Mouse (Mus musculus) 3134 (cell line): Measurements from ENCODE around the gene Ptgfrn.

Experiments
- DNase-seq: peaks from one replicate; pipeline ENCODE4 v3.0.0-alpha.2; 2011; ENCODE audit warnings: low spot score; ENCODE audit not compliant: insufficient read length; ENCODE audit errors: extremely low read depth

The Ptgfrn gene

GRCm38 (mm10) chr3:101011203-101011600 lies 98.9 kb downstream of the Ptgfrn start:
- no peak for DNase-seq

- DNase-seq, result no peak
Measured at GRCm38 (mm10) chr3:101010589-101011202, 99.4 kb downstream of the Ptgfrn start.

GRCm38 (mm10) chr3:101007112-101007782 lies 102.8 kb downstream of the Ptgfrn start:
- no peak for DNase-seq

- DNase-seq, result no peak
Measured at GRCm38 (mm10) chr3:101005392-101005791, 104.7 kb downstream of the Ptgfrn start.

- DNase-seq, result no peak
Measured at GRCm38 (mm10) chr3:101003575-101004356, 106.3 kb downstream of the Ptgfrn start.

GRCm38 (mm10) chr3:100999732-101000131 lies 110.3 kb downstream of the Ptgfrn start:
- DNase-seq, result no peak

GRCm38 (mm10) chr3:100998904-100999340 lies 111.2 kb downstream of the Ptgfrn start:
- DNase-seq, result no peak

- DNase-seq, result no peak
Measured at GRCm38 (mm10) chr3:100997785-100998570, 112.1 kb downstream of the Ptgfrn start.

- DNase-seq, result no peak
Measured at GRCm38 (mm10) chr3:100994252-100994651, 115.8 kb downstream of the Ptgfrn start.

GRCm38 (mm10) chr3:100993718-100994117 lies 116.4 kb downstream of the Ptgfrn start:
- no peak for DNase-seq

GRCm38 (mm10) chr3:100993158-100993557 lies 116.9 kb downstream of the Ptgfrn start:
- no peak for DNase-seq
